Mouse (Mus musculus) bone marrow, adult 2 months (tissue): Measurements from ENCODE around the gene Eif2d. TPM values are rescaled to one million over a fixed set of nuclear protein-coding genes. Genes with fewer than 3 reads are reported as not detected.

Source experiments
- H3K27ac ChIP-seq: fragments of 200-500 bp; 2 replicates; pipeline ENCODE4 v1.5.1; 2012; ENCODE audit warnings: low read depth, mild to moderate bottlenecking, control low read depth, inconsistent platforms, low read length; ENCODE audit not compliant: control insufficient read depth, poor library complexity, insufficient read depth
- H3K4me1 ChIP-seq: fragments of 200-500 bp; 2 replicates; pipeline ENCODE4 v1.6.1; 2011; ENCODE audit warnings: low read length; ENCODE audit not compliant: control insufficient read depth, insufficient read depth
- H3K4me3 ChIP-seq: fragments of 200-500 bp; replicated peaks from 2 replicates; pipeline ENCODE3; 2011; ENCODE audit warnings: mild to moderate bottlenecking, low read depth, low read length, control low read depth; ENCODE audit not compliant: control insufficient read depth
- CTCF ChIP-seq: fragments of 200-500 bp; IDR thresholded peaks from 2 replicates; pipeline ENCODE4 v1.5.1; 2011; ENCODE audit warnings: low read length, control low read depth; ENCODE audit not compliant: control insufficient read depth, insufficient read depth
- POLR2A ChIP-seq: fragments of 200-500 bp; IDR thresholded peaks from 2 replicates; pipeline ENCODE4 v1.6.1; 2011; ENCODE audit warnings: low read depth, mild to moderate bottlenecking, control low read depth, low read length, borderline replicate concordance; ENCODE audit not compliant: control insufficient read depth
- WGBS: fragments of 180-500 bp; shearing (Covaris S2); methylation state at CpG from one replicate; pipeline ENCODE4 v1.1.7; 2018; 5-methylcytosine and 5-hydroxymethylcytosine counted together
- polyA plus RNA-seq: library from polyadenylated mRNA; stranded (reverse); fragments of >200 nt; gene quantifications from 2 replicates; pipeline ENCODE4 v1.2.4, GENCODE M21; 2011; ENCODE audit warnings: low replicate concordance; ENCODE audit not compliant: missing spikeins, insufficient read depth, insufficient read length

Eif2d gene
- 18.9 and 25.3 TPM in 2 replicates for polyA plus RNA-seq

DNA sequence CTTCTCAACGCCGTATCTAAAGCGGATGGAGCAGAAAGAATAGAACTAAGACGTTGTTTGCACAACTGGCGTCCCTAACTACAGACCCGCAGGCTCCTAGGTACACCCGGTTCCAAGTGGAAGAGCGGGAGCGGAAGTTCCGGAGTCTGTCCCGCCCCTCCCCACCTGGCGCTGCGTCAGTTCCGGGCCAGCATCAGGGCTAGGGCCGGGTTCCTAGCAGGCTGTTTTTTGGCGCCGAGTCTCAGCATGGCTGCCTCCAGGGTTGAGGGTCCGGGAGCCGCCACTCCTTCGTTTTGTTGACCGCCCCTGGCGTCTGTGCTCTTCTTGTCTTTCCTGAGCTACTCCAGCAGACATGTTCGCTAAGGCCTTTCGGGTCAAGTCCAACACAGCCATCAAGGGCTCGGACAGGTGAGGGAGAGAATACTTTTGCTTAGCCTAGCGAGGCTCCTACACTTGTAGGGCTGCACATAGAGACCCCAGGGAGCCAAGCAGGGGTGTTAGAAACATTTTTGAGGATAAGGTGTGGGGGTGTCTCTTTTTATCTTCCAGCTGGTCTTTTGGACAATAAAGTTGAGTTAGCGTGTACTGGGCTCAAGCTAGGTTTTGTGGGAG, at the start of gene Eif2d:
Gene Eif2d, plus strand, starts transcription at position 164 of the 612 bp plus-strand sequence.
- TF ChIP-seq POLR2A (peak; percentile 78; the same call in 1 of the 2 replicates), CTCF (no peak)
- Histone ChIP-seq H3K27ac (no peak within 1 kb of the TSS), H3K4me1 (no peaks in the 10 kb centered on the region; the same call in 1 of the 2 replicates), H3K4me3 (peak within 1 kb of the TSS; percentile 81)
- 1% methylated on average over 27 of the region's 27 CpGs for WGBS

DNA sequence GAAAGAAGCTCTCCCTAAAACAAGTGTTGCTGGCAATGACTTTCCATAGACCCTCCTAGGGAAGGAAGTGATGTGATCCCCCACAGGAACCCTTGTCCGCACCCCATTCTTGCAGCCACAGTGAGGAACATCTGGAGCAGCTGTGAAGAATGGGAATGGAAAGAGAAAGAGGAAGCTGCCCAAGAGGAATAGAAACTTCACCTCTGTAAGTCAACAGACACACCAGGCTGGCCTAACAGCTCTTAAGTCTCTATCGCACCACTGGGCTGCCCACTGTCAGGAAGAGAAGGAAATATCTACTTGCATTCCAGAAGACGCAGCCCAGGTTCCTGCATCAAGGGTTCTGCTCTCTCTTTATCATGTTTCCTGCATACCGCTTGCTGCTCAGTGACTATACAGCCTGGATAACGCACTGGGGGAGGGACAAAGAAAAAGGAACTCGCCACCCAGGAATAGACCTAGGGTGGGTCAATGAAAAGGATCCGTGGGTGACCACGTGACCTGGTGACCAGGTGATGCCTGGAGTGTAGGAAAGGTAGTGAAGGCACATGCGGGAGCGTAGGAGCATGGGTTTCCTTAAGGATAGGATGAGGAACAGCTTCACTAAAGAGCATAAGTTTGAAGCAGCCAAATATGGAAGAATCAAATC, 49.1 kb upstream of the Eif2d start:
- Histone ChIP-seq H3K4me1 (peaks cover 7% of the 10 kb centered on the region), H3K4me3 (peak overlapping the region; percentile 2), H3K27ac (peak overlapping the region; percentile 66)
- WGBS, result 17% methylated on average over 10 of the region's 10 CpGs
- TF ChIP-seq CTCF (no peak), POLR2A (no peak)

DNA sequence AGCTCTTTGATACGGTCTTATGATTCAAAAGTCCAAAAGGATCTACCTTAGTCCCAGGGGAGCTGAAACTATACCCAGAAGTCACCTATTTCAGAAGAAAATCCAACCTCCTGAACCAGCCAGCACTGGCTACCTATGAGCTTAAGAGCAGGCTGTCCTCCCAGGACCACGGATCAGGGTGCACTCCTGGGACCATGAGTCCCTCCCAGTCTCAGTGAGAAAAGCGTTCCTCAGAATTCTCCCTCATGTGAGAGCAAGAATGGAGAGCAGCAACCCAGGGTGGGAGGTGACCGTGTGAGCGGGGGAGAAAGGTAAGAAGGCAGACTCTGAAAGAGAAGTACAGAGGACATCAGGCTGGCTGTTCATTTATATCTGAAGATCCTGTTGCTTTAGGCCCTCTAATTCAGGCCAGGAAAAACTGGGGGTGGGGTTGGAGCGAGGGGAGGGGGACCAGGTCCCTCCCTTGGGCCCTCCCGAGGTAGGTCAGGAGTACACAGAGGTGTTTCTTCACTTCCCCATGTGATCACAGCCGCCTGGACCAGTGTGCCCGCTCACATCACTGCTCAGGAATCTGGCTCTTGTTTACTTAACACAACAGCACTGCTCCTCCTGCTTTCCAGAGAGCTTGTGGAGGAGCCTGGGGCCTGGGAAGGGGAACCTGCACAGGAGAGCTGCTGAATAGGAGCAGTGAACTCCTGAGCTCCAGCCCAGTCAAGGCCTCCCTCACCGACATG, 45.2 kb upstream of the Eif2d start:
- no peak overlapping the region for H3K4me3 ChIP-seq
- 74% methylated on average over 10 of the region's 10 CpGs for WGBS
- H3K27ac ChIP-seq, result no peak overlapping the region
- H3K4me1 ChIP-seq, result peaks cover 7% of the 10 kb centered on the region
- no peak for TF ChIP-seq POLR2A
- TF ChIP-seq CTCF, result no peak

DNA sequence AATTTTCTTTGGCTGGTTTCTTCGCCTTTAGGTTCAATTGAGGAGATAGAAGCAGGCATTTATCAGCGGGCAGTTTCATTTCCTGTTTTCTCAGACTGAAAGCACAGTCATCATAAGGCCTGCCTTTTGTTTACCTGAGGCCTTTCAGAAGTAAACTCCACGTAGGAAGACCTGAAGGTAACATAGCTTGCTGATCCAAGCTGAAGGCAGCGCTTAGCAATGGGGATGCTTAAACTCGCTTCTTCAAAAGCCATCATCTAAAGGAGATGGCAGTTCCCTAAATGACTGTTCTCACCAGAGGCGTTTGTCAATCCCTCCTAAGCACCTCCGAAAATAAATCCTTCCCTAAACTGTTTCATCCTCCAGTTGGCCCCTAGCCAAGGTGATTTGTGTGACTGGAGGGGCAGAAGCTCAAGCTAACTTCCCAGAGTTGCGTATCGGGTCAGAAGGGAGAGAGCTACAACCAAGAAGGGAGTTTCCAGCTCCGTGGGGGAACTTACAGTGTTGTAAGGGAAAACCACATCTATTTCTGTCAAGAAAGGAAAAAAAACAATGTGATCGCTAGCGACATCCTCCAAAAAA, 42.4 kb upstream of the Eif2d start:
- no peak overlapping the region for H3K4me3 ChIP-seq
- no peaks in the 10 kb centered on the region; the same call in 1 of the 2 replicates for H3K4me1 ChIP-seq
- 9% methylated on average over 12 of the region's 12 CpGs for WGBS
- peak overlapping the region; percentile 49 for H3K27ac ChIP-seq
- TF ChIP-seq POLR2A, result no peak
- no peak for TF ChIP-seq CTCF

DNA sequence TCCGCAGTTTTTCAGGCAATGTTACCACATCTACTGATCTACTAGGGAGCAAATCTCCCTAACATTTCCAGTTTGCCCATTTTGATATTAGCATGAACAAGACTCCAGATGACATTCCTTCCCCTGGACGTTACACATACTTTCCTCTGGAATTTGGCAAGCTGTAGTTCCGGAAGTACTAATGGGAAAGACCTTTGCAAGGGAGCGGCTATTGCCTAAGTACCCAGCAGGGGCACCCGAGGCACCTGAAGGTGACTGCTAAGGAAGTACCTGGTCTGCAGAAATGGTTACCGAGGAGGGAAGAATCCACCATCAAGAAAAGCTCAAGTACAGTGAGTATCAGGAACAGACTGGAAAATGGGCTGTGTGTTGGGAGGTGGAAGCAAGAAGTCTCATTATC, 40.4 kb upstream of the Eif2d start:
- no peak overlapping the region for H3K4me3 ChIP-seq

DNA sequence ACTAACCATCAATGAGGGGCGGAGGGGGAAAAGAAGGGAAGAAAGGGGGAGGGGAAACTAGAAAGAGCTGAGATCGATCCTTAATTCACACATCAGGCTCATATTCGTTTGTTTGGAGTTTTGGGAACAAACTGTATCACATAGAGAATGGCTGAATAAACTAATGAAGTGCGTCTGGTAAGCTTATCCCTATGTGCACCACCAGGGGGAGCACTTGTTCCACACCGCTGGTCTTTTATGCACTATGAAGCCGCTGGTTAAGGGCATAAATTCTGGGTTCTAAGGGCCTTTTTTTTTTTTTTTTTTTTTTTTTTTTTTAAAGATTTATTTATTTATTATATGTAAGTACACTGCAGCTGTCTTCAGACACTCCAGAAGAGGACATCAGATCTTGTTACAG, 37.0 kb upstream of the Eif2d start:
- peak; percentile 88 for TF ChIP-seq CTCF
- TF ChIP-seq POLR2A, result no peak
- WGBS, result 9% methylated on average over 6 of the region's 6 CpGs
- Histone ChIP-seq H3K4me1 (no peaks in the 10 kb centered on the region; the same call in 1 of the 2 replicates), H3K27ac (no peak overlapping the region), H3K4me3 (no peak overlapping the region)

More for the DNA sequence above, 40.4 kb upstream of the Eif2d start:
- WGBS, result 36% methylated on average over 6 of the region's 6 CpGs
- Histone ChIP-seq H3K4me1 (no peaks in the 10 kb centered on the region; the same call in 1 of the 2 replicates), H3K27ac (no peak overlapping the region)
- TF ChIP-seq CTCF (no peak), POLR2A (no peak)

DNA sequence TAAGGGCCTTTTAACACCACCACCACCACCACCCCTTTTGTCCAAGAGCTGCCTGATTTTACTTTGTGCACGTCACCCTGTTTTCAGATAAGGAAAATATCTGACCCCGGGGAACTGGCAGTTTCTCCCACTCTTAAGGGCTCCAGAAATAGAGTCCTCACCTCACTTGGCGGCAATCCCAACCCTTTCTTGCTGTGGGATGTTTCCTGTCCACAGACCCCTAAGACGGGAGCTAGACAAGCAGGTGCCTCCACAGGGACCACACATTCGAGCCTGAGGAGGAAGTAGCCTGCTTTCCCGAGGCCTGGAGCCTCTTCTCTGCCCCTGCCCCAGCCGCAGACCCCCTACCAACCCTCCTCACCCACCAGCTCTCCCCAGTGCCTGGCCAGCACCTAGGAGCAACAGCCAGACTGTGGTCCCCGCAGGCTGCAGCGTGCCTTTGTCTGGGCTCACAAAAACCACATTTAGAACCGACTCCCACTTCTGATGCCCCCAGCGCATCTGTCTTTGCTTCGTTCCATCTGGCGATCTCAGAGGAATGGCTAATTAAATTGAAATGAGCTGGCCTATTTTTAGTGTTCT, 36.5 kb upstream of the Eif2d start:
- 39% methylated on average over 13 of the region's 13 CpGs for WGBS
- H3K27ac ChIP-seq, result no peak overlapping the region
- H3K4me3 ChIP-seq, result no peak overlapping the region
- no peak for TF ChIP-seq CTCF
- no peak for TF ChIP-seq POLR2A
- no peaks in the 10 kb centered on the region for H3K4me1 ChIP-seq

DNA sequence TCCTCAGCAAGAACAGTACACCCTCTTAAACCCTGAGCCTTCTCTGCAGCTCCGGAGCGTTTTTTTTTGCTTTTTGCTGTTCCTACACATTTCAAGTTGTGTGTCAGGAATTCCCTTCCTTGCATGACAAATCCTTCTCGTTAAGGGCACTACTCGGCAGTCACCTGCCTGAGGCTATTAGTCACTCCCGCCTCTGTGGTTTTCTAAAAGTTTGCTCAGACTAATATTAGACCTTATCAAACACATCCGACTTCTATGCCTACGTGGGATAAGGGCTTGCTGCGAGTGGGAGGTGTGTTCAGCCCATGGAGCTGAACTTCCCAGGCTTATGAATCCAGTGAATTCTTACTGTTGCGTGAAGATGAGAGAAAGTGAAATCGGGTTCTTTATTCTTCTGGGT, 34.5 kb upstream of the Eif2d start:
- H3K27ac ChIP-seq, result no peak overlapping the region
- H3K4me1 ChIP-seq, result no peaks in the 10 kb centered on the region
- WGBS, result 62% methylated on average over 10 of the region's 10 CpGs
- no peak for TF ChIP-seq POLR2A
- no peak for TF ChIP-seq CTCF
- no peak overlapping the region for H3K4me3 ChIP-seq
